Mouse (Mus musculus) ES-Bruce4 (cell line): ENCODE data around the gene Dhx33. TPM values are rescaled to one million over a fixed set of nuclear protein-coding genes. Genes with fewer than 3 reads are reported as not detected.

Source experiments
- H3K27ac ChIP-seq: 2 replicates; pipeline ENCODE4 v1.5.1; 2012; ENCODE audit warnings: low read length, inconsistent platforms; ENCODE audit not compliant: insufficient read depth
- H3K27me3 ChIP-seq: 2 replicates; pipeline ENCODE4 v1.6.1; 2012; ENCODE audit warnings: mild to moderate bottlenecking, low read length, inconsistent platforms; ENCODE audit not compliant: control insufficient read depth, poor library complexity, insufficient read depth, severe bottlenecking
- H3K36me3 ChIP-seq: 2 replicates; pipeline ENCODE4 v1.6.1; 2012; ENCODE audit warnings: inconsistent platforms, mild to moderate bottlenecking, low read length, moderate library complexity; ENCODE audit not compliant: control insufficient read depth, poor library complexity, insufficient read depth, severe bottlenecking
- H3K4me1 ChIP-seq: one replicate; pipeline ENCODE4 v1.8.1; 2011; ENCODE audit warnings: low read length; ENCODE audit not compliant: control insufficient read depth, insufficient read depth
- H3K4me3 ChIP-seq: 2 replicates; pipeline ENCODE4 v1.5.1; 2011; ENCODE audit warnings: low read depth, mild to moderate bottlenecking, low read length
- H3K9ac ChIP-seq: 2 replicates; pipeline ENCODE4 v1.6.1; 2012; ENCODE audit warnings: low read depth, mild to moderate bottlenecking, inconsistent platforms; ENCODE audit not compliant: poor library complexity, severe bottlenecking
- H3K9me3 ChIP-seq: replicated peaks from 2 replicates; pipeline ENCODE4 v1.6.1; 2012; ENCODE audit warnings: mild to moderate bottlenecking, low read length, inconsistent platforms; ENCODE audit not compliant: control insufficient read depth, poor library complexity, insufficient read depth, severe bottlenecking
- CTCF ChIP-seq: IDR thresholded peaks from one replicate; pipeline ENCODE4 v1.8.1; 2011; ENCODE audit warnings: low read depth, low read length
- EP300 ChIP-seq: IDR thresholded peaks from 2 replicates; pipeline ENCODE4 v1.6.1; 2011; ENCODE audit warnings: low read depth, low read length; ENCODE audit not compliant: insufficient read depth
- POLR2A ChIP-seq: IDR thresholded peaks from one replicate; pipeline ENCODE4 v1.8.1; 2011; ENCODE audit warnings: low read length; ENCODE audit not compliant: insufficient read depth
- polyA plus RNA-seq: library from polyadenylated mRNA; stranded (reverse); fragments of >200 nt; gene quantifications from 2 replicates; pipeline ENCODE4 v1.2.4, GENCODE M21; 2011; ENCODE audit warnings: low read depth; ENCODE audit not compliant: missing spikeins, insufficient read depth, insufficient read length

Dhx33 gene
- polyA plus RNA-seq, 1 experiment = 32.8 TPM

- Histone ChIP-seq H3K27me3 (no peaks in the 10 kb centered on the region), H3K9ac (no peak overlapping the region), H3K27ac (peak overlapping the region; percentile 1; the same call in 1 of the 2 replicates), H3K4me1 (no peaks in the 10 kb centered on the region), H3K36me3 (peaks cover 86% of the 10 kb centered on the region), H3K4me3 (no peak overlapping the region), H3K9me3 (no peaks in the 10 kb centered on the region)
- TF ChIP-seq EP300 = no peak
- TF ChIP-seq POLR2A = no peak
- TF ChIP-seq CTCF = no peak
These were observed 59.1 kb downstream of the Dhx33 start for GRCm38 (mm10) chr11:70944935-70945817.

DNA sequence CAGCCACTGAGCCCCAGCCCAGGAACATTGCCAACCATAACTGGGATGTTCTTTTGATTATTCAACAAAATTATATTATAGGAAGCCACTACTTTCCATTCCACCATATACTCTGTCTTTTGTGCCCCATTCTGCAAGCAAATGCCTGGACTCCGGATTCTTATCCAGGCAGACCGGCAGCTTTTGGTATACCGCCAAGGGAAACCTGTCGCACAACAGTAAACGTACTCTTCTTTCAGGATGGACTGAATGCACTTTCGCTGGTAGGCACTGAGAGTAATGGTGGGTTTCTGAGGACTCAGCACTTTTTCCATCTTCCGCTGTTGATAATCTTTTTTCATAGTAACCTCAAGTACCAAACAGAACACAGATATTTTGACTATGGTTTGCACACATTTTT is 60.6 kb downstream of the Dhx33 start:
- no peak overlapping the region for H3K9ac ChIP-seq
- no peaks in the 10 kb centered on the region for H3K4me1 ChIP-seq
- H3K9me3 ChIP-seq = no peaks in the 10 kb centered on the region
- peaks cover 78% of the 10 kb centered on the region for H3K36me3 ChIP-seq
- TF ChIP-seq POLR2A (no peak), EP300 (no peak), CTCF (no peak)
- no peaks in the 10 kb centered on the region for H3K27me3 ChIP-seq
- H3K27ac ChIP-seq = no peak overlapping the region
- H3K4me3 ChIP-seq = no peak overlapping the region

DNA sequence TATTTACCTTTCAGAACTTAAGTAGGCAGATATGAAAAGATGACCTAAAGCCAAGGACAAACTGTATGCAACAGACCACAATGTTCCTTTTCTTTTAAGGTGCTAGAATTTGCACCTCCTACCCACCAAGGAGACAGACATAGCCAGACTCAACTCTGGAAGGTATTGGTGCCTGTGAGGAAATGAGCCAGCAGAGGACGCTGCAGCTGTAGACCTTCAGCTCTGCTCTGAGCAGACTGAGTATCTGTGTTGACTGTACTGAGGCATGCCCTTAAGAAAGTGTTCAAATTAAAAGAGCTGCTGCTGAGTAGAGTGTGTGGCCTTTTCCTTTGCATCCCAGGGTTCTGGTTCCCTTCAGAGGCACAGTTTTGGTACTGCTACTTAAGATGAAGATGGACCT is 61.6 kb downstream of the Dhx33 start:
- no peaks in the 10 kb centered on the region for H3K9me3 ChIP-seq
- no peak overlapping the region for H3K27ac ChIP-seq
- H3K4me1 ChIP-seq = no peaks in the 10 kb centered on the region
- TF ChIP-seq POLR2A (no peak), CTCF (peak; percentile 65), EP300 (no peak)
- H3K27me3 ChIP-seq = no peaks in the 10 kb centered on the region
- peaks cover 69% of the 10 kb centered on the region for H3K36me3 ChIP-seq
- H3K9ac ChIP-seq = no peak overlapping the region
- H3K4me3 ChIP-seq = no peak overlapping the region

DNA sequence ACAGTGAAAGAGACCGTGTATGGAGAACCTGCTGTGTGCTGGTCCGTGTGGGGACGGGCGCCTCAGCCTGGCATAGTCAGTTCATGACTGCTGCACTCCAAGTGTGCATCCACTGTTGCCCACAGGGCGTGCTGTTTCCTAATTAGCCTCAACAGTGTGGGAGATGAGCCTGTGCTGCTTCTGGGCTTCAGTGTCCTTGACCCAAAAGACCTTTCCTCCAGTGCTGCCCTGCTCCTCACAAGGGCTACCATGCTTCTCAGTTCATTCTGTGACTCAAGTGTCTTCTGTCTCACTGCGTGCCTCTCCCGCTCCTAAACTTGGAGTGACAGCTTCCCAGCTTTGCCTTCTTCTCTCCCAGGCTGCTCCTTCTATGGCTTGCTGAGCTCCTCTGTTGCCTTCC is 68.9 kb downstream of the Dhx33 start:
- TF ChIP-seq CTCF (no peak), EP300 (no peak), POLR2A (no peak)
- Histone ChIP-seq H3K27me3 (no peaks in the 10 kb centered on the region), H3K36me3 (peaks cover 18% of the 10 kb centered on the region), H3K4me3 (no peak overlapping the region), H3K9me3 (no peaks in the 10 kb centered on the region), H3K9ac (no peak overlapping the region), H3K4me1 (no peaks in the 10 kb centered on the region), H3K27ac (no peak overlapping the region)

Other genes starting within 250 kb of the Dhx33 start
- 3.3 and 3.6 TPM in 2 replicates for gene Zfp3, start 240.2 kb downstream of the Dhx33 start, polyA plus RNA-seq
- gene Scimp, start 191.9 kb downstream of the Dhx33 start, polyA plus RNA-seq = not detected in 2 replicates
- gene Rabep1, start 159.7 kb downstream of the Dhx33 start, polyA plus RNA-seq = 46.4 and 50.9 TPM in 2 replicates
- gene Nup88, start 34.5 kb downstream of the Dhx33 start, polyA plus RNA-seq = 219 and 227 TPM in 2 replicates
- 49.5 TPM in 2 replicates for gene Rpain, start 34.2 kb downstream of the Dhx33 start, polyA plus RNA-seq
- 398 and 407 TPM in 2 replicates for gene C1qbp, start 21.4 kb downstream of the Dhx33 start, polyA plus RNA-seq
- 35.6 and 36.7 TPM in 2 replicates for gene Mis12, start 15.2 kb upstream of the Dhx33 start, polyA plus RNA-seq
- 31.8 and 32.4 TPM in 2 replicates for gene Derl2, start 15.4 kb upstream of the Dhx33 start, polyA plus RNA-seq
- gene 6330403K07Rik, start 29.1 kb upstream of the Dhx33 start, polyA plus RNA-seq = 3.7 and 4.3 TPM in 2 replicates
- not detected in 2 replicates for gene Nlrp1a, start 140.3 kb upstream of the Dhx33 start, polyA plus RNA-seq
- not detected in 2 replicates for gene Nlrp1b, start 226.3 kb upstream of the Dhx33 start, polyA plus RNA-seq